Comparison of ENCODE assay signal across 10 mouse cellular contexts in the genomic region with DNA sequence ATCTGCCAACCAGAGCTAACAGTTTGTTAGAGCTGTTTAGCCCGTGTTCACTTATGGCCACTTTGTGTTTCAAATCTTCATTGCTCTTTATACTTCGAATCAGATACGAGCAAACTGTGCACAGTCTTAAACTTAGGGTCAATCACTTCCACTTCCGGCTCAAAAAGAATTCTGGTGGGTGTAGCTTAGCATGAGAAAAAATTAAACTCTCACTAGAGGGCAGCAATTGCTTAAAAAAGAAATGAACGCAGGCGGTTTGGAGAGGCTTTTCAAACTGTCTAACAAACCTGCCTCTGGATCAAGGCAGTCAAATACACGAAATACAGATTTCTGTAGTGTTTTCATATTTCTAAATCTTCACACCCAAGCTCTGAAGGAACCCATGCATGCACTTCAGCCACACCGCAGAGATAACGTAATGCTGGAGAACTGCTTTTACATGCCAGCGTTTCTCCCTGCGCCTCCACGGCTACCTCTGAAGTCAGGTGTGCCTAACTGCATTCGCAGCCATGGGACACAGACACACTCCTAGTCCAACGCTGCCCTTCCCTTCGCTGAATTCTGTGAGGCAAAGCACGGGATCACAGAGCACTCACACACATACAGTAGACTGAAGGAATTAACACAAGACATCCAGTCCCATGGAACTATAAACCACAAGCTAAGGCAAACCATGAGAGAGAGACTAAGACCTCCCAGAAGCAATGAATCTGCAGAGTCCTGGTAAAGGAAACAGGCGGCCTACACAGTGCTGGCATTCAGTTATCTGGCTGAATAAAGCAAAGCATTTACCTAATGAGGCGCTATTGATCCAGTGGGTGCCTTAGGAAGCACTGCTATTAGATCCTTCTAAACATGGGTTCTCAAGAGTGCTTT. TPM values are rescaled to one million over a fixed set of nuclear protein-coding genes. Genes with fewer than 3 reads are reported as not detected.
A peak's percentile ranks its signal among the peaks of the same experiment; 100 is the strongest.
DNase-seq lines count a peak whose midpoint lies in the region; ATAC-seq and TF ChIP-seq lines count a peak whose summit lies in the region.
"Had no signal": no experiment of that assay in that cellular context is flagged by ENCODE, and none has a peak within 500 bp of the region (broad histone marks: within the 10 kb centered on the region; RNA-seq: fewer than 3 reads in every experiment).

No protein-coding gene starts in this region.

- no peak overlapping the region for H3K4me3 ChIP-seq in heart, embryonic 14.5 days (ENCODE audit: control insufficient read depth in 1 of 2, insufficient read depth in 1 of 2, low read depth in 1 of 2, low read length in 2 of 2)
- no peak overlapping the region for H3K4me3 ChIP-seq in midbrain, postnatal 0 days (ENCODE audit: low read depth, low read length)
- H3K4me3 ChIP-seq: liver, embryonic 13.5 days had no signal

- no peak for DNase-seq in cerebellum, postnatal 25 days
- peak; percentile 87 for DNase-seq in 3T3-L1 (ENCODE audit: low read depth, low spot score)
- DNase-seq in c-Kit-positive CD71-positive TER-119-negative erythroid progenitor cells, embryonic 14.5 days (ENCODE audit: low read depth): peak; percentile 24
- peak; percentile 25 for DNase-seq in large intestine, adult 2 months (ENCODE audit: low read depth, low spot score)
- peak; percentile 85 for DNase-seq in midbrain, postnatal 0 days (ENCODE audit: low spot score)
- no peak for DNase-seq in right cerebral cortex, postnatal 36 days (ENCODE audit: low spot score in 2 of 2)
- DNase-seq: liver, embryonic 13.5 days had no signal

- peak; percentile 80 for TF ChIP-seq CTCF in midbrain, postnatal 0 days (IDR thresholded peaks at IDR 0.05)

- peaks cover 18% of the 10 kb centered on the region for H3K36me3 ChIP-seq in heart, embryonic 14.5 days (ENCODE audit: control insufficient read depth, insufficient read depth, low read length)
- H3K36me3 ChIP-seq in midbrain, postnatal 0 days (ENCODE audit: insufficient read depth, low read length): no peaks in the 10 kb centered on the region
- H3K36me3 ChIP-seq: G1E had no signal

- H3K4me1 ChIP-seq in heart, embryonic 14.5 days (ENCODE audit: control insufficient read depth in 2 of 2, insufficient read depth in 2 of 2, low read length in 2 of 2): no peaks in the 10 kb centered on the region; a peak in 1 of 4 replicates
- no peaks in the 10 kb centered on the region for H3K4me1 ChIP-seq in midbrain, postnatal 0 days (ENCODE audit: insufficient read depth, low read length)

- H3K27me3 ChIP-seq in heart, embryonic 14.5 days (ENCODE audit: control insufficient read depth, insufficient read depth, low read length): no peaks in the 10 kb centered on the region
- H3K27me3 ChIP-seq in midbrain, postnatal 0 days (ENCODE audit: insufficient read depth, low read length): no peaks in the 10 kb centered on the region
- H3K27me3 ChIP-seq: liver, embryonic 13.5 days had no signal

- 43% methylated on average over 18 of the region's 18 CpGs for WGBS in heart, embryonic 14.5 days
- WGBS in large intestine, adult 2 months: 42% methylated on average over 18 of the region's 18 CpGs
- WGBS in midbrain, postnatal 0 days: 50% methylated on average over 18 of the region's 18 CpGs

- ATAC-seq in cerebellum, adult (ENCODE audit: insufficient number of reproducible peaks, low FRiP score, low TSS enrichment): 0 out of 2 replicates have a peak, but pooled peaks have one; percentile 49
- 0 out of 2 replicates have a peak, but pooled peaks have one; percentile 38 for ATAC-seq in heart, embryonic 14.5 days (ENCODE audit: insufficient number of reproducible peaks, insufficient read depth, low FRiP score, low read depth)
- peak; percentile 76 for ATAC-seq in midbrain, postnatal 0 days (ENCODE audit: low FRiP score)

- no peak overlapping the region for H3K4me2 ChIP-seq in heart, embryonic 14.5 days (ENCODE audit: low read length)
- no peak overlapping the region for H3K4me2 ChIP-seq in midbrain, postnatal 0 days (ENCODE audit: low read depth, low read length, poor library complexity, severe bottlenecking)
- H3K4me2 ChIP-seq: liver, embryonic 13.5 days had no signal

- no peak overlapping the region for H3K27ac ChIP-seq in heart, embryonic 14.5 days (replicated peaks in 1 of 2; ENCODE audit: control insufficient read depth in 1 of 2, insufficient read depth in 1 of 2, low read depth in 2 of 2, low read length in 2 of 2)
- H3K27ac ChIP-seq in midbrain, postnatal 0 days (ENCODE audit: low read depth, low read length): no peak overlapping the region; the same call in 1 of the 2 replicates
- H3K27ac ChIP-seq: liver, embryonic 13.5 days had no signal

- no peak overlapping the region for H3K9ac ChIP-seq in heart, embryonic 14.5 days (ENCODE audit: low read length)
- no peak overlapping the region for H3K9ac ChIP-seq in midbrain, postnatal 0 days (replicated peaks; ENCODE audit: low read length, poor library complexity, severe bottlenecking)
- H3K9ac ChIP-seq: liver, embryonic 13.5 days had no signal

- H3K9me3 ChIP-seq in heart, embryonic 14.5 days (ENCODE audit: control insufficient read depth, low read length): no peaks in the 10 kb centered on the region
- H3K9me3 ChIP-seq in midbrain, postnatal 0 days (ENCODE audit: low read length): no peaks in the 10 kb centered on the region
- H3K9me3 ChIP-seq: G1E; liver, embryonic 13.5 days had no signal

RNA-seq across cellular contexts. Expression of a gene that starts 39.0 kb away (rescaled TPM):
- polyA plus RNA-seq in heart, embryonic 14.5 days (2014; fragmentation: Nextera tagmentation; extraction: Ambion mirVana): 42.0 and 43.3 TPM in 2 replicates
- polyA plus RNA-seq in large intestine, adult 2 months (2012; rRNA removed): 10.4 and 14.8 TPM in 2 replicates
- total RNA-seq in midbrain, postnatal 0 days (2014; rRNA removed): 81.3 and 95.7 TPM in 2 replicates
- 70.5 and 73.2 TPM in 2 replicates for polyA plus RNA-seq in midbrain, postnatal 0 days (2015; fragmentation: Nextera tagmentation; extraction: Ambion mirVana)
- polyA plus RNA-seq: G1E had no signal

Comparison
In these comparisons a context has a peak if more than half of its experiments do, and no peak if none do; other contexts are left out.
1. DNase-seq: peak in 3T3-L1 (single experiment), c-Kit-positive CD71-positive TER-119-negative erythroid progenitor cells, embryonic 14.5 days (single experiment), large intestine, adult 2 months (single experiment) and midbrain, postnatal 0 days (single experiment); none in cerebellum, postnatal 25 days (0 of 2) and right cerebral cortex, postnatal 36 days (0 of 2).
2. Peak in every context shown above with its lines, with median percentiles within 50 percentile points of each other: ATAC-seq.